Mouse (Mus musculus) liver, embryonic 14.5 days (tissue): ENCODE measurements around the gene Urah. TPM values are rescaled to one million over a fixed set of nuclear protein-coding genes. Genes with fewer than 3 reads are reported as not detected.

Experiments used
- ATAC-seq: fragments of 200-750 bp; cut with Nextera tagmentation; 2 replicates; pipeline ENCODE4 v1.8.0; 2017; ENCODE audit warnings: moderate number of reproducible peaks, mild to moderate bottlenecking, moderate library complexity; ENCODE audit not compliant: insufficient read depth
- DNase-seq, 3 experiments: peaks; one replicate each; pipeline ENCODE4 v3.0.0-alpha.2; 2012 to 2013; ENCODE audit warnings: low read depth in 3 of 3, low spot score in 3 of 3
- H3K27ac ChIP-seq: fragments of 300-500 bp; sonication (generic); 2 replicates; pipeline ENCODE4 v1.5.1; 2014; ENCODE audit warnings: moderate library complexity, mild to moderate bottlenecking, control low read depth, inconsistent platforms
- H3K27me3 ChIP-seq: fragments of 300-500 bp; sonication (generic); 2 replicates; pipeline ENCODE4 v1.6.1; 2014; ENCODE audit warnings: mild to moderate bottlenecking, low read length, moderate library complexity; ENCODE audit not compliant: control insufficient read depth, insufficient read depth
- H3K36me3 ChIP-seq: fragments of 300-500 bp; sonication (generic); replicated peaks from 2 replicates; pipeline ENCODE4 v1.6.1; 2014; ENCODE audit warnings: low read depth; ENCODE audit not compliant: control insufficient read depth, insufficient read depth
- H3K4me1 ChIP-seq, 2 experiments: fragments of 200-500 bp in 1 of 2; fragments of 300-500 bp in 1 of 2; sonication (generic) in 1 of 2; replicated peaks; 2 replicates each; pipeline ENCODE4 v1.6.1; 2012 to 2014; ENCODE audit warnings: antibody characterized with exemption in 1 of 2, inconsistent platforms in 1 of 2, low read length in 1 of 2; ENCODE audit not compliant: control insufficient read depth in 2 of 2, insufficient read depth in 2 of 2
- H3K4me2 ChIP-seq: fragments of 300-500 bp; sonication (generic); 2 replicates; pipeline ENCODE4 v1.6.1; 2014; ENCODE audit warnings: low read depth, mild to moderate bottlenecking, control low read depth, moderate library complexity
- H3K4me3 ChIP-seq, 2 experiments: fragments of 200-500 bp in 1 of 2; fragments of 300-500 bp in 1 of 2; sonication (generic) in 1 of 2; 2 replicates each; pipeline ENCODE4 v1.5.1; 2012 to 2014; ENCODE audit warnings: low read depth in 2 of 2, low read length in 2 of 2, mild to moderate bottlenecking in 2 of 2, control low read depth in 1 of 2, inconsistent platforms in 1 of 2, moderate library complexity in 1 of 2; ENCODE audit not compliant: insufficient read depth in 1 of 2
- H3K9ac ChIP-seq: fragments of 300-500 bp; sonication (generic); replicated peaks from 2 replicates; pipeline ENCODE4 v1.6.1; 2014; ENCODE audit warnings: mild to moderate bottlenecking, control low read depth, moderate library complexity
- H3K9me3 ChIP-seq: fragments of 300-500 bp; sonication (generic); 2 replicates; pipeline ENCODE4 v1.6.1; 2016; ENCODE audit warnings: low read length, mixed read lengths; ENCODE audit not compliant: control insufficient read depth
- CTCF ChIP-seq: IDR thresholded peaks from 2 replicates; pipeline ENCODE4 v1.5.1; 2016; ENCODE audit warnings: antibody characterized with exemption, low read depth, control low read depth
- EP300 ChIP-seq: IDR thresholded peaks from 2 replicates; pipeline ENCODE4 v1.6.1; 2016; ENCODE audit warnings: antibody characterized with exemption, low read depth
- WGBS: fragments of 180-500 bp; shearing (Covaris S2); extraction: QIAGEN DNeasy Blood & Tissue Kit; methylation state at CpG from one replicate; pipeline ENCODE4 v1.1.7; 2014; ENCODE audit not compliant: insufficient replicate concordance; 5-methylcytosine and 5-hydroxymethylcytosine counted together
- polyA plus RNA-seq, 2 experiments: library from polyadenylated mRNA; depleted of rRNA in 1 of 2; stranded (reverse) in 1 of 2; unstranded in 1 of 2; fragments of >200 nt; fragmentation: Nextera tagmentation in 1 of 2; extraction: Ambion mirVana in 1 of 2; gene quantifications; 2 replicates each; pipeline versions ENCODE4 v1.2.1 to v1.2.3; 2012 to 2014

Urah gene
- polyA plus RNA-seq, 2 experiments: 8.3 to 19.3 TPM

DNA sequence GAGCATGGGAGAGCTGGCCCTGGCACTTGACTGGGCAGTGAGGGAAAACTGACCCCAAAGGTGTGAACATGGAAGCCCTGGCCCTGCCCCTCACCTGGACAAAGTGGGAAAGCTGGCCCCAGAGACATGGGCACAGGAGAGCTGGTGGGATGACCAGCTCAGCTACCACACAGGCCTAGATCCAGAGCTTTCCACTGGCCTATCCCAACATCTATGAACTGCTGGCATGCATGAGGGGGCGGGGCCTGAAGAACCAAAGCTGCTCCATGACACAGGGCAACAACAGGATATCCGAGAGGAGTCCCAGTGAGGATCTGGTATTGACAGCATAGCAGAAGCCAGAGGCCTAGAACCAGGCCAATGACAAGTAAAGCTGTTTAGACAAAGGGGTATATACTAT is 36.6 kb upstream of the Urah start:
- H3K36me3 ChIP-seq: no peaks in the 10 kb centered on the region
- no peak overlapping the region for H3K27ac ChIP-seq
- 42% methylated on average over 2 of the region's 2 CpGs for WGBS
- no peaks in the 10 kb centered on the region for H3K27me3 ChIP-seq
- no peak for ATAC-seq
- no peaks in the 10 kb centered on the region for H3K9me3 ChIP-seq
- DNase-seq: no peak
- no peak for TF ChIP-seq EP300
- no peak for TF ChIP-seq CTCF
- no peak overlapping the region for H3K4me2 ChIP-seq
- H3K4me1 ChIP-seq: no peaks in the 10 kb centered on the region
- no peak overlapping the region for H3K9ac ChIP-seq
- no peak overlapping the region for H3K4me3 ChIP-seq

DNA sequence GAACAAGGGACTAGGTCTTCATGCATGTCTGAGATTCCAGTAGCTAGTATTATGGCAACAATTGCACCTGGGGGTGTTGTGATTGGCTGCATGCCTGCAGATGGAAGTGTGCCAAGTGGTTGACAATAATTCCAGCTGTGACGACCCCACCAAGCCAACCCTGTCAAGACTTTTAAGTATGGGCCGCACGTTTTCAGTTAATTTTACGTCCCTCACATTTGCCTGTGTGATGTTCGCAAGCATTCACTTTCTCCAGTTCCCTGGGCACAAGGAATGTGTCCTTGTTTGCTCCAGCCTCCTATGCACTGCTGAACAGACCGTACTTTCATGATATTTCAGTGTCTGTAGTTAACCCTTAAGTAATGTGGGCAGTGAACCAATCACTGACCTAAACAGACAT is 32.2 kb upstream of the Urah start:
- ATAC-seq: no peak
- 68% methylated on average over 6 of the region's 6 CpGs for WGBS
- Histone ChIP-seq H3K9me3 (no peaks in the 10 kb centered on the region), H3K4me1 (no peaks in the 10 kb centered on the region), H3K9ac (no peak overlapping the region), H3K27me3 (no peaks in the 10 kb centered on the region), H3K4me2 (no peak overlapping the region), H3K27ac (no peak overlapping the region), H3K36me3 (no peaks in the 10 kb centered on the region), H3K4me3 (no peak overlapping the region)
- no peak for DNase-seq
- TF ChIP-seq CTCF (no peak), EP300 (no peak)

DNA sequence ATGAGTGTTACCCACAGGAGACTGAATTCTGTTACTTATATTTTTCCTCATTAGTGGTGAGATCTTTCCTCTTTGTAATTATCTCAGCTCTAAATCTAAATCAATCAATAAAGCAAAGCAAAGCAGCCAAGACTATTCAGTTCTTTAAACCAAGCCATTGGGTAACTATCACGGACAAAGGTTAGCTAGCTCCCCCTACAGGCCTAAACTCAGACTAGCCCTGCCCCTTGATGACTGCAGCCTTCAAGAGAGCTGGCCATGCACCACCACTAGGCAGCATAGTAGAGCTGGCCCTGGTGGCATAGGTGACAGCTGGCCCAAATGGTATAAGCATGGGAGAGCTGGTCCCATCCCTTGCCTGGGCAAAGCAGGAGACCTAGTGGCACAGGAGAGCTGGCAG is 29.1 kb upstream of the Urah start:
- no peak overlapping the region for H3K4me2 ChIP-seq
- DNase-seq (peak; percentile 12 to 18 (median 16)), ATAC-seq (no peak)
- H3K4me3 ChIP-seq: no peak overlapping the region
- H3K27me3 ChIP-seq: no peaks in the 10 kb centered on the region
- no peaks in the 10 kb centered on the region for H3K9me3 ChIP-seq
- no peak overlapping the region for H3K9ac ChIP-seq
- H3K36me3 ChIP-seq: no peaks in the 10 kb centered on the region
- no peak for TF ChIP-seq EP300
- peak; percentile 82 for TF ChIP-seq CTCF
- no peak overlapping the region for H3K27ac ChIP-seq
- WGBS: 7% methylated on average over 1 of the region's 1 CpGs
- no peaks in the 10 kb centered on the region for H3K4me1 ChIP-seq

DNA sequence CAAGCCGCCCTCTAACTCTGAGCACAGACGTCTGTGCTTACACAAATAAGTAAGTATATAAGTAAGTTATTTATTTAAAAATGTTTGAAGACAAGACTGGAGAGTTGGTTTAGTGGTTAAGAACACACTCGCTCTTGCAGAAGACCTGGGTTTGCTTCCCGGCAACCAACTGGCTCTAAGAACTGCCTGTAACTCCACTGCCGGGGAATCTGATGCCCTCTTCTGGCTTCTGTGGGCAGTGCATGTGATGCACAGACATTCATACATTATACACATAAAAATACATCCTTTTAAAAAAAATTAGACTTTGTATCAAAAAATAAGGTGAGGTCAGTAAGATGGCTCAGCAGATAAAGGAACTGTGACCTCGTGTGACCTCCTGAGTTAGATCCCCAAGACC is 24.3 kb upstream of the Urah start:
- no peak for TF ChIP-seq EP300
- TF ChIP-seq CTCF: peak; percentile 41
- DNase-seq: no peak
- no peak overlapping the region for H3K27ac ChIP-seq
- no peak overlapping the region for H3K4me2 ChIP-seq
- H3K9ac ChIP-seq: no peak overlapping the region
- H3K4me3 ChIP-seq: no peak overlapping the region
- H3K36me3 ChIP-seq: no peaks in the 10 kb centered on the region
- 73% methylated on average over 6 of the region's 6 CpGs for WGBS
- no peaks in the 10 kb centered on the region for H3K4me1 ChIP-seq
- H3K9me3 ChIP-seq: no peaks in the 10 kb centered on the region
- no peak for ATAC-seq
- H3K27me3 ChIP-seq: no peaks in the 10 kb centered on the region

DNA sequence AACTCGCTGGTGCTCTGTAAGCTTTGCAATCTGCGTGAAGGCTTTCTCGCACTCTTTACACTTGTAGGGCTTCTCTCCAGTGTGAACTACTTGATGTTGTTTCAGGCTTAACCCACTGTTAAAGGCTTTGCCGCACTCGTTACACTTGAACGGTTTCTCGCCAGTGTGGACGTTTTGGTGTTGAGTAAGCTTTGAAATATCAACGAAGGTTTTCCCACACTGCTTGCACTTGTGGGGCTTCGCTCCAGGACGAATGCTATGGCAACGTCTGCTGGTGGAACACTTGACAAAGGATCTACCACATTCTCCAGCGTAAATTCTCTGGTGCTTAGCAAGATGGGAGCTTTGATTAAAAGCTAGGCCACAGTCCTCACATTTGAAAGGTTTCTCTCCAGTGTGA is 23.1 kb upstream of the Urah start:
- TF ChIP-seq EP300 (no peak), CTCF (no peak)
- Histone ChIP-seq H3K9ac (no peak overlapping the region), H3K4me3 (no peak overlapping the region), H3K4me1 (no peaks in the 10 kb centered on the region), H3K27ac (no peak overlapping the region), H3K27me3 (no peaks in the 10 kb centered on the region), H3K36me3 (no peaks in the 10 kb centered on the region), H3K4me2 (no peak overlapping the region), H3K9me3 (no peaks in the 10 kb centered on the region)
- 78% methylated on average over 13 of the region's 13 CpGs for WGBS
- ATAC-seq (no peak), DNase-seq (no peak)
